Mouse (Mus musculus) c-Kit-positive CD71-positive TER-119-positive erythroid progenitor cells, embryonic 14.5 days (primary cell): Measurements from ENCODE around the gene Cd59a.
A peak's percentile ranks its signal among the peaks of the same experiment; 100 is the strongest.

Experiments
- DNase-seq: peaks from one replicate; pipeline ENCODE4 v3.0.0-alpha.2; 2013; ENCODE audit warnings: low spot score

Gene Cd59a

DNA sequence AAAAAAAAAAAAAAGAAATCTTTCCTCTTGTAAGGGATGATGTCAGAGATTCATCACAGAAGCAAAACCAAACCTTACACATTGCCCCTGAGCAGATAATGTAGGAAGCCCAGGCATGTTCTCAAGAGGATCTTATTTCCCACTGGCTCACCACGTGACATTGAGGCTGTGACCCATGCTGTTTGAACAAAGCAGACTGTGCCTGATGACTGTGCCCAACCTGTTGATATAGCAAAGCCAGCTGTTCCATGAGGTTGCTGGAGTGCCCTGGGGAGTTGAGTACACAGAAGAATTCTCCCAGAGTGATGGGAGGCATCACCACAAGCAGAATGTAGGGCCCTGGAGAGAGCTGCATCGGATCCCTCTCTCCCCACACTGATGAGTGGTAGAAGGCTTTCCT lies 40.3 kb downstream of the Cd59a start:
- no peak for DNase-seq

- DNase-seq: no peak
Measured at GRCm38 (mm10) chr2:104142140-104142539, 46.5 kb downstream of the Cd59a start.

DNA sequence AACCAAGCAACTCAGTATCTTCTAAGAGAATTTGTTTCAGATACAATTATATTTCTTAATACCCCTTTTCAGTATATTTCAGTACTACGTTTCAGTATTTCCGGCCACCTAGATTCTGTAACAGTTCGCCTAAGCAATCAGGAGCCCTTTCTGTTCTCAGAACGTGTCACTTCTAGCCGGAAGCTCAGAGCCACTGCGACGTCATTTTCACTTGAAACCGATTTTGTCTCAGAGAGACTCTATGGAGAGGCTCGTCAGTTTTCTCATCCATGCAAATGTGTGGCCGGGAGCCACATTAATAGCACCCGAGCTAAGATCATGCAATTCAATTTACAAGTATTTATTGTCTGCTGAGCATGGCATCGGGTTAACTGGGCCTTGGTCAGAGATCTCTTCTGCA lies 48.4 kb downstream of the Cd59a start:
- DNase-seq: no peak

DNA sequence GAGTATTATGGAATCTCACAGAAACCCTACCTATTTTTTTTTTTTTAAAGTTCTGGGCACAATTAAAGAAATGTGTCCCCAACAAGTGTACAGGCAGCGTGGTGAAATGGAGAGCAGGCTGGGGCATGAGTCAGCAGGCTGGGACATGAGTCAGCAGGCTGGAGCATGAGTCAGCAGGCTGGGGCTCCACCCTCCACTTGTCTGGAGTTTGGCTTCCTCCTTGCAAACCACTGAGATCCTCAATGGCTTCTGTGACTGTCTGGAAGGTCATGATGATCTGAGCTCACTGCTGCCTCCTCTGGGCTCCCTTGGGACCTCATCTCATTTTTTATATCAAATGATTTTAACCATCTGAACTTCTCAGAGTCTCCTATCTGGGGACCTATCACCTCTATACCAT lies 50.4 kb downstream of the Cd59a start:
- DNase-seq: peak; percentile 72

DNA sequence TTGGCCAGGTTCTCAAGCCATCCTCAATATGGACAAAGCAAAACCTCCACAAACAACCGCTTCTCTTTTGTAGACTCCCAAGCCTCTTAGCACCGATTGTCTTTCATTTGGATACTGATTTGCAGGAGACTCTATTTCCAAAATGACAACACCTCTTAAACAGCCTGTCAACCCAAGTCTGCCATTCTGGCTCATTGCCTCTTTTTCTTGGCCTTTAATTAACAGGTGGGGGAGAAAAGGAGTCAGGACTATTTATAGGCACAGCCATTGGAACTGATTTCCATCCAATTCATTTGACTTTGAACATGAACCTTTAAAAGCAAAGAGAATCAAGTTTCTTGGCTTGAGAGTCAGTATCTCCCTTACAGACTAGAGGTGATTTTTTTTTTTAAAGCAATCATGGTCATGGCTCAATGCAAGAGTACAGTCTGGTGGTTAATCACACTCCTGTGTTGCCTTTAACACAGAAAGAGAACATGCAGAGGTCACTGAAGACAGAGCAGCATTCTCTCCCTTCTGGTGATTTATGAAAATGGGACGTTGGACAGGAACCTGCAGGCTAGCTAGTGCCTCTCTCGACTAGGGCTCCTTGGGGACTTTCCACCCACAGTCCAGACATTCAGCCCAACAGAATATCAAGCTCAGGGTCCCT lies 52.4 kb downstream of the Cd59a start:
- DNase-seq: no peak

- no peak for DNase-seq
Measured at GRCm38 (mm10) chr2:104150608-104151397, 55.2 kb downstream of the Cd59a start.

DNA sequence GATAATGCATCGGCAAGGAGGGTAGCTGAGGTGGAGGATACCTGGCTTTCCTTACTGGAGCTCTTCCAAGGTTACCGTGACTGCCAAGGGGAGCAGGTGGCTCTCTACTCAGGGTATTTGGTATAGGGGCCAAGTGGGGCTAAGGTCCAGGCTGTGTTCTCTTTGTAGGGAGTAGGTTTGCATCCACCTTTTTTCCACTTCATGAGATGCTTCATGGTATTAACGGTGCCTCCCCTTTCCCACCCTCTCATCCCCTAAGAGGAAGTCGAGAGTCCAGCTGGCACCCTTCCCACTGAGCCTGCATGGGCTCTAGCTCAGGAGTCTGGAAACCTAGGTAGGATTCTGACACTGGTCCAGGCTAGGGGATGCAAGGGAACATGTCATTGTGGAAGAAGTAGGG lies 57.7 kb downstream of the Cd59a start:
- no peak for DNase-seq

GRCm38 (mm10) chr2:104153876-104154275 lies 58.3 kb downstream of the Cd59a start:
- no peak for DNase-seq

- DNase-seq: no peak
Measured at GRCm38 (mm10) chr2:104157831-104158230, 62.2 kb downstream of the Cd59a start.

DNA sequence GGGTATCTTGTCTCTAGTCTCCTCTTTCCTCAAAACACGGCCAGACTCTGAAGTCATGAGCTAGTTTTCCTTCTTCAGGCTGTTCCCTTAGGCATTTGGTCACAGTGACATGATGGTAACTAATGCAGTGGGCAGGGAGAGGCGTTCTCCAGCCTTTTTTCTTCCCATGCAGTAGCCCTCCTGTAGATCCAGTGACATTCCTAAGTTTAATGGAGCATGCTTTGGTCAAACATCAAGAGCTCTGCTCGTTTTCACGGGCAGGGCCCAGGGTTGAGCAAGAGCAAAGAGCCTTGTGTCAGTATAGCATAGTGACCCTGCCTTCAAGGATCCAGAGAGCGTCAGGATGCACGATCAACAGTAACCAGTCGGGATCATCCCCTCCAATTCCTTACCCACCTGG lies 67.8 kb downstream of the Cd59a start:
- no peak for DNase-seq

- DNase-seq: no peak
Measured at GRCm38 (mm10) chr2:104163978-104164487, 68.4 kb downstream of the Cd59a start.
